Mouse (Mus musculus) forebrain, embryonic 16.5 days (tissue): ENCODE results near the gene Chchd5. TPM values are rescaled to one million over a fixed set of nuclear protein-coding genes. Genes with fewer than 3 reads are reported as not detected.

Experiments used
- ATAC-seq: fragments of 200-750 bp; cut with Nextera tagmentation; 2 replicates; pipeline ENCODE4 v1.8.0; 2017; ENCODE audit warnings: mild to moderate bottlenecking, moderate library complexity
- H3K27ac ChIP-seq: fragments of 300-500 bp; sonication (generic); 2 replicates; pipeline ENCODE4 v1.5.1; 2014; ENCODE audit warnings: low read length, control low read depth
- H3K27me3 ChIP-seq: fragments of 300-500 bp; sonication (generic); replicated peaks from 2 replicates; pipeline ENCODE4 v1.6.1; 2014; ENCODE audit warnings: low read length; ENCODE audit not compliant: control insufficient read depth, insufficient read depth
- H3K36me3 ChIP-seq: fragments of 300-500 bp; sonication (generic); 2 replicates; pipeline ENCODE4 v1.6.1; 2014; ENCODE audit not compliant: control insufficient read depth, insufficient read depth
- H3K4me1 ChIP-seq: fragments of 300-500 bp; sonication (generic); replicated peaks from 2 replicates; pipeline ENCODE4 v1.6.1; 2014; ENCODE audit warnings: low read length; ENCODE audit not compliant: control insufficient read depth, insufficient read depth
- H3K4me2 ChIP-seq: fragments of 300-500 bp; sonication (generic); 2 replicates; pipeline ENCODE4 v1.6.1; 2014; ENCODE audit warnings: mild to moderate bottlenecking, low read length, control low read depth
- H3K4me3 ChIP-seq: fragments of 300-500 bp; sonication (generic); replicated peaks from 2 replicates; pipeline ENCODE4 v1.5.1; 2014; ENCODE audit warnings: mild to moderate bottlenecking, low read length, control low read depth
- H3K9ac ChIP-seq: fragments of 300-500 bp; sonication (generic); replicated peaks from 2 replicates; pipeline ENCODE4 v1.6.1; 2014; ENCODE audit warnings: low read depth, low read length, control low read depth
- H3K9me3 ChIP-seq: fragments of 300-500 bp; sonication (generic); 2 replicates; pipeline ENCODE4 v1.6.1; 2016; ENCODE audit warnings: low read length; ENCODE audit not compliant: control insufficient read depth
- WGBS: fragments of 180-500 bp; shearing (Covaris S2); extraction: QIAGEN DNeasy Blood & Tissue Kit; methylation state at CpG from one replicate; pipeline ENCODE4 v1.1.7; 2014; 5-methylcytosine and 5-hydroxymethylcytosine counted together
- polyA plus RNA-seq: library from polyadenylated mRNA; unstranded; fragments of >200 nt; fragmentation: Nextera tagmentation; extraction: Ambion mirVana; gene quantifications from 2 replicates; pipeline ENCODE4 v1.2.1, GENCODE M21; 2015

Chchd5 gene
- polyA plus RNA-seq, 1 experiment from 2014 or later: 23.5 TPM

- WGBS: 72% methylated on average over 2 of the region's 2 CpGs
- Histone ChIP-seq H3K27ac (no peak overlapping the region), H3K36me3 (no peaks in the 10 kb centered on the region), H3K9me3 (no peaks in the 10 kb centered on the region), H3K27me3 (no peaks in the 10 kb centered on the region), H3K9ac (no peak overlapping the region), H3K4me3 (no peak overlapping the region), H3K4me2 (no peak overlapping the region), H3K4me1 (peaks cover 4% of the 10 kb centered on the region; the same call in 1 of the 2 replicates)
- no peak for ATAC-seq
Observed at GRCm38 (mm10) chr2:129175636-129176035, 46.1 kb downstream of the Chchd5 start.

DNA sequence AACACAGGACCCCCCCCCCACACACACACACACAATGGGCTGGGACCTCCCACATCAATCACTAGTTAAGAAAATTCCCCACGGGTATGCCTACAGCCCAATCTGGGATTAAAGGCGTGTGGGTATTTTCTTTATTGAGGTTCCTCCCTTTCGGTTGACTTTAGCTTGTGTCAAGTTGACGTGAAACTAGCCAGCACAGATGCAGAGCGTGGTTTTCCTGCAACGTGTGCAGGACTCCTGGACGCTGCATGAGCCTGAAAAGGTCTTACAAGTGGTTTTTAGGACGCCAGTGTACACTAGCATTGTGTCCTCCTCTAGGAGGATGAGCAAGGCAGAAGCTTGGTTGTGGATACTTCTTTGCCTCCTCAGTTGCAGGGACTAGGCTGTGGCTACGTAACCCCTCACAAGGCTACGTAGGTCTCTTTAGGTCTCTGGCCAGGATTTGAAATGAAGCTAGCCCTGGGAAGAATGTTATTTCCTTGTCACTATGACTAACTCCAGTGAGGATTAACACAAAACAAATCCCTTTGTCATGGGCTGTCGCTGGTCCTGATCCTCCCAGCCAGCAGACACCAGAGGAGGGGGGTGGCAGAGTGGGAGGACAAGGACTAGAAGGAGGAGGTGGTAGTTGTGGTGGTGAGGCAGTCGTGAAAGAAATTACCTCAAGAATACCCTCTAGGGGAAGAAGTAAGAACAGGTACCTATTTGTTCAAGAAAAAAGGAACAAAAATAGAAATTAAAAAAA lies 47.3 kb downstream of the Chchd5 start:
- Histone ChIP-seq H3K9ac (no peak overlapping the region), H3K9me3 (no peaks in the 10 kb centered on the region), H3K36me3 (no peaks in the 10 kb centered on the region), H3K4me2 (no peak overlapping the region), H3K4me3 (no peak overlapping the region), H3K27me3 (no peaks in the 10 kb centered on the region), H3K27ac (no peak overlapping the region), H3K4me1 (peaks cover 4% of the 10 kb centered on the region; the same call in 1 of the 2 replicates)
- no peak for ATAC-seq
- WGBS: 65% methylated on average over 12 of the region's 12 CpGs

GRCm38 (mm10) chr2:129177661-129178060 lies 48.2 kb downstream of the Chchd5 start:
- Histone ChIP-seq H3K4me2 (no peak overlapping the region), H3K36me3 (no peaks in the 10 kb centered on the region), H3K27ac (no peak overlapping the region), H3K4me3 (no peak overlapping the region), H3K4me1 (peaks cover 4% of the 10 kb centered on the region; the same call in 1 of the 2 replicates), H3K9me3 (no peaks in the 10 kb centered on the region), H3K27me3 (no peaks in the 10 kb centered on the region), H3K9ac (no peak overlapping the region)
- WGBS: 60% methylated on average over 3 of the region's 3 CpGs
- ATAC-seq: no peak

DNA sequence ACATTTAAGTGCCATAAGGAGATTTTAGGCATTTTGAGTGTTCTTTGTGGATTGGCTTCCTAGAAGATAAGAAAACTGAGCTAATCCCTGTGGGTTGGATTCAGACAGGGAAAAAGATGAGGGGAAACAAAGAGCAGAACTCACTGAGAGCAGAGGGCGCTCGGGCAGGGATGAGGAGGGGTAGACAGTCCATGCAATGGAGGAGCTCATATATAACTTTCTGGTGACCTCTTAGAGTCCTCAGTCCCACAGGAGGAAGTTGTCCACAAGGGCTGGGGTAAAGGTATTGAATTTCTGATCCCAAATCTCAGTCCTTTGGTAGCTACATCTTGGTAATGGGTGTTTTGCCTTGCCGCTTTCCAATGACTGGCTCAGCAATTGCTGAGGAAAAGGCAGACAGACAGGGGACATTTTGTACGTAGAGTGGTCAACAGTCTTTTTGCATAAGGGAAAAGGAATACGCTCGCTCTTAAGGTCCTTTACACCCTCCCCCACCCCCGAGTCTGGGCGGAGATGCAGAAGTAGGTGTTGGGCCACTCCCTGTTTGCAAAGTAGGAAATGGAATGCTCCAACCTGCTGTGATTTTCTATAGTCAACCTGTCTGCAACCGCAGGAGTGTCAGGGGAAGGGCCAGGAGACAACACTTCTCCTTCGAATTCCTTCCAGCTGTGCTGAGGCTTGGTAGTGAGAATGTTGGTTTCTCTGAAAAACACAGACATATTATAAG lies 48.8 kb downstream of the Chchd5 start:
- Histone ChIP-seq H3K9ac (no peak overlapping the region), H3K9me3 (no peaks in the 10 kb centered on the region), H3K4me1 (peaks cover 4% of the 10 kb centered on the region; the same call in 1 of the 2 replicates), H3K27me3 (no peaks in the 10 kb centered on the region), H3K4me2 (no peak overlapping the region), H3K27ac (no peak overlapping the region), H3K36me3 (no peaks in the 10 kb centered on the region), H3K4me3 (no peak overlapping the region)
- 60% methylated on average over 10 of the region's 10 CpGs for WGBS
- ATAC-seq: no peak

- H3K4me2 ChIP-seq: no peak overlapping the region
- H3K36me3 ChIP-seq: no peaks in the 10 kb centered on the region
- no peaks in the 10 kb centered on the region for H3K4me1 ChIP-seq
- no peak overlapping the region for H3K9ac ChIP-seq
- no peaks in the 10 kb centered on the region for H3K9me3 ChIP-seq
- no peak overlapping the region for H3K27ac ChIP-seq
- WGBS: 91% methylated on average over 8 of the region's 8 CpGs
- no peak for ATAC-seq
- no peak overlapping the region for H3K4me3 ChIP-seq
- H3K27me3 ChIP-seq: no peaks in the 10 kb centered on the region
Observed at GRCm38 (mm10) chr2:129179946-129180853, 50.7 kb downstream of the Chchd5 start.

DNA sequence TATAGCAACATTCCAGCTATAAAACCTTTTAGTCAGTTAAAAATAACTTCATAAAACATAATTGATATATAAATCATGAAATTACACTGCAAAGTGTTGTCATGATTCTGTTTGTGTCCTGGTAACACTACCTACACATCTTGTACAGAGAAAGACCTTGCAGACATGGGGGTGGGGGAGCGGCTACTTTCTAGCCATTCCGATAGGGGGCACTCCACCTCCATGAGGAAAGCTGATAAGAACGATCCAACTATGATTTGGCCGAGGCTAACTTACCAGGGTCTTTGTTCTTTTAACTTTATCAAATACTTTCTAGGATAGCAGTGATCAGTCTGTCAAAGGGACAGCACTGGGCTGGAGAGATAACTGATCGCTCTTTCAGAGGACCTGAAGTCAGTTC lies 52.0 kb downstream of the Chchd5 start:
- 88% methylated on average over 5 of the region's 5 CpGs for WGBS
- no peaks in the 10 kb centered on the region for H3K4me1 ChIP-seq
- H3K9ac ChIP-seq: no peak overlapping the region
- no peaks in the 10 kb centered on the region for H3K27me3 ChIP-seq
- H3K4me2 ChIP-seq: no peak overlapping the region
- no peak overlapping the region for H3K4me3 ChIP-seq
- no peak overlapping the region for H3K27ac ChIP-seq
- H3K36me3 ChIP-seq: no peaks in the 10 kb centered on the region
- ATAC-seq: no peak
- H3K9me3 ChIP-seq: no peaks in the 10 kb centered on the region

DNA sequence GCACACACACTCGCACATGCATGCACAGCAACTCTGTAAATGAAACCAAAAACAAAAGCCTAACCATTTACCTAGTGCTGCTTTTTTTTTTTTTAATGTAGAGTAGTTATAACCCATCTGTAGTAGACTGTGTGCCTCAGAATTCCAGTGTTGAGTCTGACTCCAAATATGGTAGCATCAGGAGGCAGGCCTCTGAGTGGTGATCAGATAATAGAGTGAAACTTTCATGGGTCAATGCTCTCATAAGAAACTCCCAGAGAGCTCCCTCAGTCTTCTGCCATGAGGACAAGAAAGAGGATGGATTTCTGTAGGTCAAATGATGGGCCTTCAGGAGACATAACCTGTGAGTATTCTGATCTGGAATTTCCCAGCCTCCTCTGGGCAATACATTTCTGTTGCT lies 52.9 kb downstream of the Chchd5 start:
- no peaks in the 10 kb centered on the region for H3K4me1 ChIP-seq
- no peak overlapping the region for H3K9ac ChIP-seq
- H3K36me3 ChIP-seq: no peaks in the 10 kb centered on the region
- no peak overlapping the region for H3K4me2 ChIP-seq
- WGBS: 94% methylated on average over 1 of the region's 1 CpGs
- H3K9me3 ChIP-seq: no peaks in the 10 kb centered on the region
- no peak overlapping the region for H3K4me3 ChIP-seq
- no peak overlapping the region for H3K27ac ChIP-seq
- no peaks in the 10 kb centered on the region for H3K27me3 ChIP-seq
- ATAC-seq: no peak

GRCm38 (mm10) chr2:129183561-129184031 lies 54.1 kb downstream of the Chchd5 start:
- Histone ChIP-seq H3K4me1 (no peaks in the 10 kb centered on the region), H3K4me3 (no peak overlapping the region), H3K27me3 (no peaks in the 10 kb centered on the region), H3K9me3 (no peaks in the 10 kb centered on the region), H3K9ac (no peak overlapping the region), H3K27ac (no peak overlapping the region), H3K36me3 (no peaks in the 10 kb centered on the region), H3K4me2 (no peak overlapping the region)
- WGBS: 84% methylated on average over 14 of the region's 14 CpGs
- no peak for ATAC-seq
